Mouse (Mus musculus) olfactory bulb, adult 2 months (tissue): ENCODE data around the gene Cdk9.

Source experiments
- CTCF ChIP-seq: fragments of 200-500 bp; IDR thresholded peaks from 2 replicates; pipeline ENCODE4 v1.5.1; 2012; ENCODE audit warnings: low read depth, mild to moderate bottlenecking, low read length, moderate library complexity; ENCODE audit not compliant: insufficient read depth
- POLR2A ChIP-seq: fragments of 200-500 bp; IDR thresholded peaks from 2 replicates; pipeline ENCODE4 v1.6.1; 2012; ENCODE audit warnings: mild to moderate bottlenecking, low read depth, low read length, moderate library complexity; ENCODE audit not compliant: insufficient read depth

DNA sequence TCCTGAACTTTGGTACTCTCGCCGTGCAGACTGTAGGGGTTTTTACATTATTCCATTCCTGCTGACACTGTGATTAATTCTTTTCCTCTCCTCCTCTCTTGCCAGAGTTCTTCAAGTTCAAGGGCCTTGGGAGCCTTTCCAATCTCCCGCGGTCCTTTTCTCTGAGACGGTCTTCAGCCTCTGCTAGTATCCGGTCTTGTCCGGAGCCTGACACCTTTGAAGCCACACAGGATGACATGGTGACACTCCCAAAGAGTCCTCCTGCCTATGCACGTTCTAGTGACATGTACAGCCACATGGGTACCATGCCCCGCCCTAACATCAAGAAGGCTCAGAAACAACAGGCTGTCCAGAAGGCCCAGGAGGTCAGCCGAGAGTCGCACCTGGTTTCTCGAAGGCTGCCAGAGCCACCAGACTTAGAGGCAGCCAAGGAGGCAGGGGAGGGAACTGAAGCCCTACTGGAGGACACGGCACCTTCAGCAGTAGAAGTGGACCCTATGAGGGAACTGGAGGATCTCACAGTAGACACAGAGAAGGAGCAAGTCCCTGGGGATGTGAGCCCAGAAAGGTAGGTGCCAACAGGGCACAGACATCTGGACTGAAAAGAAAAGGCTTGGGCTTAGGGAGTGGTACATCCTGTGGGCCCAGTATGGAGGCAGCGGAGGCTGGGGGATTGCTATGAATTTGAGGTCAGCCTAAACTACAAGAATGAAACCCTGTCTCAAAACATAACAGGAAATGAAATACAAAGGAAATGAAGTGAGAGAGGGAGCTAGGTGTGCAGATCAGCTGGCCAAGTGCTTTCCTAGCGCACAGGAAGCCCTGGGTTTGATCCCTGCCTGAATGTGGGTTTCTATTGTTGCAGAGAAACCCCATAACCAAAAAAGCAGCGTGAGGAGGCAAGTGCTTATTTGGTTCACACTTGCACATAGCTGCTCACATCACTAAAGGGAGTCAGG lies 12.2 kb upstream of the Cdk9 start:
- TF ChIP-seq CTCF (no peak), POLR2A (no peak)
